Mouse (Mus musculus) thymus, postnatal 4 days (tissue): Measurements from ENCODE around the gene Ccl4.

Source experiments
- DNase-seq: peaks from one replicate; pipeline ENCODE4 v3.0.0; 2021

Gene Ccl4

GRCm38 (mm10) chr11:83689918-83690317, 27.5 kb downstream of the Ccl4 start:
- DNase-seq = no peak

GRCm38 (mm10) chr11:83692008-83692407, 29.6 kb downstream of the Ccl4 start:
- no peak for DNase-seq

- DNase-seq = no peak
Measured at GRCm38 (mm10) chr11:83703705-83704104, 41.3 kb downstream of the Ccl4 start, which contains the start of gene Wfdc17. Gene Wfdc17, plus strand, starts transcription at chr11:83703991.

GRCm38 (mm10) chr11:83708715-83709114, 46.3 kb downstream of the Ccl4 start, which contains the start of gene Wfdc18:
Gene Wfdc18, plus strand, starts transcription at chr11:83709015.
- DNase-seq = no peak

GRCm38 (mm10) chr11:83709683-83710082, 47.3 kb downstream of the Ccl4 start:
- DNase-seq = no peak

- DNase-seq = no peak
Measured at GRCm38 (mm10) chr11:83712671-83713070, 50.3 kb downstream of the Ccl4 start.

GRCm38 (mm10) chr11:83713925-83714324, 51.5 kb downstream of the Ccl4 start:
- no peak for DNase-seq
